Mouse (Mus musculus): ENCODE results near the gene Anxa4. TPM values are rescaled to one million over a fixed set of nuclear protein-coding genes. Genes with fewer than 3 reads are reported as not detected.

Gene Anxa4
- polyA plus RNA-seq, 1 experiment from 2014 or later, result 79.7 TPM

GRCm38 (mm10) chr6:86733183-86733876 is 60.1 kb downstream of the Anxa4 start, which contains the start of gene Gmcl1:
Gene Gmcl1 (minus strand): TSS chr6:86733383.
- Histone ChIP-seq H3K9me3 (ENCODE audit: control insufficient read depth, low read depth, low read length) (no peaks in the 10 kb centered on the region), H3K4me3 (ENCODE audit: low read depth, low read length) (peak within 1 kb of the TSS; percentile 93), H3K9ac (replicated peaks; ENCODE audit: low read depth, low read length) (peak within 1 kb of the TSS; percentile 84), H3K4me2 (replicated peaks; ENCODE audit: low read depth, low read length) (peak within 1 kb of the TSS; percentile 96), H3K36me3 (ENCODE audit: control insufficient read depth, insufficient read depth, low read length) (no peaks in the 10 kb centered on the region), H3K4me1 (ENCODE audit: control insufficient read depth, insufficient read depth, low read length) (0 out of 2 replicates have a peak, but pooled peaks cover 5% of the 10 kb centered on the region), H3K27ac (ENCODE audit: low read length) (peak within 1 kb of the TSS; percentile 77), H3K27me3 (ENCODE audit: control insufficient read depth, insufficient read depth, low read length) (no peaks in the 10 kb centered on the region)
- ATAC-seq (ENCODE audit: insufficient number of reproducible peaks, insufficient read depth, low FRiP score, low read depth), result peak; percentile 96
- under 1% methylated on average over 59 of the region's 59 CpGs for WGBS

- H3K9ac ChIP-seq (replicated peaks; ENCODE audit: low read depth, low read length), result peak overlapping the region; percentile 84
- H3K27ac ChIP-seq (ENCODE audit: low read length), result peak overlapping the region; percentile 77
- peak; percentile 50 for ATAC-seq (ENCODE audit: insufficient number of reproducible peaks, insufficient read depth, low FRiP score, low read depth)
- H3K4me2 ChIP-seq (replicated peaks; ENCODE audit: low read depth, low read length), result peak overlapping the region; percentile 96
- H3K4me3 ChIP-seq (ENCODE audit: low read depth, low read length), result peak overlapping the region; percentile 93
- under 1% methylated on average over 58 of the region's 62 CpGs for WGBS
- no peaks in the 10 kb centered on the region for H3K27me3 ChIP-seq (ENCODE audit: control insufficient read depth, insufficient read depth, low read length)
- H3K4me1 ChIP-seq (ENCODE audit: control insufficient read depth, insufficient read depth, low read length), result 0 out of 2 replicates have a peak, but pooled peaks cover 5% of the 10 kb centered on the region
- no peaks in the 10 kb centered on the region for H3K36me3 ChIP-seq (ENCODE audit: control insufficient read depth, insufficient read depth, low read length)
- no peaks in the 10 kb centered on the region for H3K9me3 ChIP-seq (ENCODE audit: control insufficient read depth, low read depth, low read length)
Observed at GRCm38 (mm10) chr6:86732276-86733173, 60.9 kb downstream of the Anxa4 start.

GRCm38 (mm10) chr6:86728711-86729110 is 64.7 kb downstream of the Anxa4 start:
- Histone ChIP-seq H3K4me3 (ENCODE audit: low read depth, low read length) (no peak overlapping the region), H3K4me2 (replicated peaks; ENCODE audit: low read depth, low read length) (no peak overlapping the region), H3K9ac (replicated peaks; ENCODE audit: low read depth, low read length) (no peak overlapping the region), H3K27ac (ENCODE audit: low read length) (no peak overlapping the region), H3K36me3 (ENCODE audit: control insufficient read depth, insufficient read depth, low read length) (0 out of 2 replicates have a peak, but pooled peaks cover 3% of the 10 kb centered on the region), H3K9me3 (ENCODE audit: control insufficient read depth, low read depth, low read length) (no peaks in the 10 kb centered on the region), H3K27me3 (ENCODE audit: control insufficient read depth, insufficient read depth, low read length) (no peaks in the 10 kb centered on the region), H3K4me1 (ENCODE audit: control insufficient read depth, insufficient read depth, low read length) (no peaks in the 10 kb centered on the region)
- WGBS, result 90% methylated on average over 5 of the region's 5 CpGs
- no peak for ATAC-seq (ENCODE audit: insufficient number of reproducible peaks, insufficient read depth, low FRiP score, low read depth)

- Histone ChIP-seq H3K36me3 (ENCODE audit: control insufficient read depth, insufficient read depth, low read length) (peaks cover 3% of the 10 kb centered on the region; the same call in 1 of the 2 replicates), H3K4me2 (replicated peaks; ENCODE audit: low read depth, low read length) (no peak overlapping the region), H3K9ac (replicated peaks; ENCODE audit: low read depth, low read length) (no peak overlapping the region), H3K9me3 (ENCODE audit: control insufficient read depth, low read depth, low read length) (no peaks in the 10 kb centered on the region), H3K4me3 (ENCODE audit: low read depth, low read length) (no peak overlapping the region), H3K27me3 (ENCODE audit: control insufficient read depth, insufficient read depth, low read length) (no peaks in the 10 kb centered on the region), H3K4me1 (ENCODE audit: control insufficient read depth, insufficient read depth, low read length) (no peaks in the 10 kb centered on the region), H3K27ac (ENCODE audit: low read length) (no peak overlapping the region)
- ATAC-seq (ENCODE audit: insufficient number of reproducible peaks, insufficient read depth, low FRiP score, low read depth), result no peak
- WGBS, result 74% methylated on average over 3 of the region's 3 CpGs
Observed at GRCm38 (mm10) chr6:86721977-86722376, 71.4 kb downstream of the Anxa4 start.

GRCm38 (mm10) chr6:86708072-86708774 is 85.2 kb downstream of the Anxa4 start:
- H3K4me2 ChIP-seq (replicated peaks; ENCODE audit: low read depth, low read length), result no peak overlapping the region
- H3K4me3 ChIP-seq (ENCODE audit: low read depth, low read length), result no peak overlapping the region
- H3K4me1 ChIP-seq (ENCODE audit: control insufficient read depth, insufficient read depth, low read length), result no peaks in the 10 kb centered on the region
- no peaks in the 10 kb centered on the region for H3K27me3 ChIP-seq (ENCODE audit: control insufficient read depth, insufficient read depth, low read length)
- peaks cover 12% of the 10 kb centered on the region for H3K36me3 ChIP-seq (ENCODE audit: control insufficient read depth, insufficient read depth, low read length)
- no peak overlapping the region for H3K27ac ChIP-seq (ENCODE audit: low read length)
- WGBS, result 81% methylated on average over 4 of the region's 4 CpGs
- no peak for ATAC-seq (ENCODE audit: insufficient number of reproducible peaks, insufficient read depth, low FRiP score, low read depth)
- H3K9me3 ChIP-seq (ENCODE audit: control insufficient read depth, low read depth, low read length), result no peaks in the 10 kb centered on the region
- no peak overlapping the region for H3K9ac ChIP-seq (replicated peaks; ENCODE audit: low read depth, low read length)

GRCm38 (mm10) chr6:86702577-86702976 is 90.8 kb downstream of the Anxa4 start:
- Histone ChIP-seq H3K9me3 (ENCODE audit: control insufficient read depth, low read depth, low read length) (no peaks in the 10 kb centered on the region), H3K4me2 (replicated peaks; ENCODE audit: low read depth, low read length) (no peak overlapping the region), H3K36me3 (ENCODE audit: control insufficient read depth, insufficient read depth, low read length) (peaks cover 41% of the 10 kb centered on the region), H3K4me1 (ENCODE audit: control insufficient read depth, insufficient read depth, low read length) (no peaks in the 10 kb centered on the region), H3K27ac (ENCODE audit: low read length) (no peak overlapping the region), H3K9ac (replicated peaks; ENCODE audit: low read depth, low read length) (no peak overlapping the region), H3K27me3 (ENCODE audit: control insufficient read depth, insufficient read depth, low read length) (no peaks in the 10 kb centered on the region), H3K4me3 (ENCODE audit: low read depth, low read length) (no peak overlapping the region)
- no peak for ATAC-seq (ENCODE audit: insufficient number of reproducible peaks, insufficient read depth, low FRiP score, low read depth)
- 90% methylated on average over 9 of the region's 9 CpGs for WGBS

GRCm38 (mm10) chr6:86697903-86698302 is 95.5 kb downstream of the Anxa4 start:
- no peak overlapping the region for H3K4me3 ChIP-seq (ENCODE audit: low read depth, low read length)
- no peaks in the 10 kb centered on the region for H3K9me3 ChIP-seq (ENCODE audit: control insufficient read depth, low read depth, low read length)
- no peaks in the 10 kb centered on the region for H3K4me1 ChIP-seq (ENCODE audit: control insufficient read depth, insufficient read depth, low read length)
- H3K27me3 ChIP-seq (ENCODE audit: control insufficient read depth, insufficient read depth, low read length), result no peaks in the 10 kb centered on the region
- no peak overlapping the region for H3K27ac ChIP-seq (ENCODE audit: low read length)
- no peak overlapping the region for H3K9ac ChIP-seq (replicated peaks; ENCODE audit: low read depth, low read length)
- no peak overlapping the region for H3K4me2 ChIP-seq (replicated peaks; ENCODE audit: low read depth, low read length)
- WGBS, result 82% methylated on average over 6 of the region's 6 CpGs
- no peak for ATAC-seq (ENCODE audit: insufficient number of reproducible peaks, insufficient read depth, low FRiP score, low read depth)
- peaks cover 35% of the 10 kb centered on the region for H3K36me3 ChIP-seq (ENCODE audit: control insufficient read depth, insufficient read depth, low read length)

GRCm38 (mm10) chr6:86696213-86696612 is 97.2 kb downstream of the Anxa4 start:
- no peak for ATAC-seq (ENCODE audit: insufficient number of reproducible peaks, insufficient read depth, low FRiP score, low read depth)
- peaks cover 26% of the 10 kb centered on the region for H3K36me3 ChIP-seq (ENCODE audit: control insufficient read depth, insufficient read depth, low read length)
- no peak overlapping the region for H3K4me2 ChIP-seq (replicated peaks; ENCODE audit: low read depth, low read length)
- no peaks in the 10 kb centered on the region for H3K4me1 ChIP-seq (ENCODE audit: control insufficient read depth, insufficient read depth, low read length)
- no peak overlapping the region for H3K9ac ChIP-seq (replicated peaks; ENCODE audit: low read depth, low read length)
- no peaks in the 10 kb centered on the region for H3K9me3 ChIP-seq (ENCODE audit: control insufficient read depth, low read depth, low read length)
- no peak overlapping the region for H3K4me3 ChIP-seq (ENCODE audit: low read depth, low read length)
- no peak overlapping the region for H3K27ac ChIP-seq (ENCODE audit: low read length)
- 82% methylated on average over 10 of the region's 10 CpGs for WGBS
- H3K27me3 ChIP-seq (ENCODE audit: control insufficient read depth, insufficient read depth, low read length), result no peaks in the 10 kb centered on the region

All from stomach, embryonic 14.5 days (tissue).